Mouse (Mus musculus): Measurements from ENCODE around the gene Neurl4.

Neurl4 gene

DNA sequence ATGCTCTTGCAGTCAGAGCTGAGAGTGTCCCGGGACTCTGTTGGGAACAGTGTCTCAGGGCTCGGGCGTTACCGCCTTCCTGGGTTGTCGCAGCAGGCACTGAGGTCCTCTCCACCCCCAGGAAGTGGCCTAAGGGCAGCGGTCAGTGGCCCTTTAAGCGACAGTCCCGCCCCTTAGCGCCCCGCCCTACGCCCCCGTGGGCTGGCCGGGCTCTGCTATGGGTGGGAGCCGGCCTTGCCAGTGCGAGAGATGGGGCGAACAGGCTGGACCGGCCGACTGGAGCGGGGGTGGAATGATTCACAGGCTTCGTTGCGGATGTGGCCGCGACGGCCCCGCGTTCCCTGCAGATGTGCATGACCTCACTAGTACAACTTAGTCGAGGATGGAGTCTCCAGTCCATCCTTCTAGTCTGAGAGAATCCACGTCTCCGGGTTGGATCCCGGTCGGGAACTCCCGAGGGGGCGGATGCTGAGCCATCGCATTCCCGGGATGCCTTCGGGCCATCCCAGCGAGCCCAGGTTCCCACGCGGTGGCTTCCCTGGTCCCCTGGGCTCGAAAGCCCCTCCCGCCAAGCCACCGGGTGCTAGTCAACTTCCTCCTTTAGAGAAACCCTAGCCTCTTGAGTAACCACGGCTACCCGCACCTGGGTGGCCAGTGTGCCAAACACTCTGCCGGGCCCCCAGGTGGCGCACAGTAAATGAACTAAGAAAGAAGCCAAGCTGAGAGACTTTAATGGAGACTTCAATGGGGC is 19.8 kb upstream of the Neurl4 start, which contains the start of gene Kctd11:
Gene Kctd11 (minus strand): TSS at position 554 of the 751 bp plus-strand sequence.
- intact Hi-C loops (cut with DNase I) = no loop called here

DNA sequence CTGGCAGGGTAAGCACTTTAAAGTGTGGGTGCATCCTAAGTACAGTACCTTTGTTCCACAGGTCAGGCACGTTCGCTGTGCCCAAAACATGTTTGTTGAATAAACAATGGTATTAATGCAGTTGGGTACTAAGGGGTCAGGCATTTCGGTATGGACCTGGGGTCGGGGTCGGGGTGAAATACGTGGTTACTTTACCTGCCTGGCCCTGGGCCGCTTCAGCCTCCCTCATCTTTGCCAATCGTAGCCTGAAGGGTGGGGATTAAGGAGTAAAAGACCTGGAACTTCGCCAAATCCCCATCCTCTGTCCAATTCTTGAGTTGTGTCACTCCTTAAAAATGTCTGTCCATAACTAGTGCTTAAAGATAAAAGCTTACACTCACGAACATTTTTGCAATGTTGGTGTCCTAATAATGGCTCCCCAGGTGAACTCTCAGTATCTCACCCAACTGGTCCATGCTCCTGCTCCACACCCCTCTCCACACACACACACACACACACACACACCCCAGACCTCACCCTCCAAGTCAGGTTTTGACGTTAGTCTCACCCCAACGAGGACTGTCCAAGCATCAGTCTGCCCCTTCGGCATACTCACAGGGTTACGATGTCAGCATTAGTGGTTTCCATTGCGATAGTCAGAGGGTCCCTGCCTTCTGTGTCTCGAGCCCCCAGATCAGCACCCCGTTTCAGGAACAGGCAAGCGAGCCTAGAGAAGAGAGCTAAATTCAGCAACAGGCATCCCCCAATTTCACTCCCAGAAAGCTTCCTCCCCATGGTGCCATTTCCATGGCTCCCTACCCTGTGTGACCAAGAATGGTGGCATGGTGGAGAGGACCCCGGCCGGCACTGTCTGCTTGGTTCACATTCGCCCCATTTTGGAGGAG is 18.8 kb upstream of the Neurl4 start:
- intact Hi-C loops (cut with DNase I) = no loop called here

DNA sequence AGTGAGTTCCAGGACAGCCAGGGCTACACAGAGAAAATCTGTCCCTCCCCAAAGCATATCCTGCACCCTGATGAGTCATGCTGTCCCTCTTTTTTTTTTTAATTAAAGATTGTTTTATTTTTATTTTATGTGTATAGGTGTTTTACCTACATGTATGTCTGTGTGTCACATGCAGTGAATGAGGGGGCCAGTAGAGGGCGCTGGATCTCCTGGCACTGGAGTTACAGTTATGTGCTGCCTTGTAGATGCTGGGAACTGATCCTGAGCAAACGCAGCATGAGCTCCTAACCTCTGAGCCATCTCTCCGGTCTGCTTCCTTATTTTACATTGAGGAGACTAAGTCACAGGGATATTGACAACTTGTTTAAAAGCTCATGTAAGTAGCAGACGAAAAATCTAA is 17.8 kb upstream of the Neurl4 start:
- intact Hi-C loops (cut with DNase I) = no loop called here

DNA sequence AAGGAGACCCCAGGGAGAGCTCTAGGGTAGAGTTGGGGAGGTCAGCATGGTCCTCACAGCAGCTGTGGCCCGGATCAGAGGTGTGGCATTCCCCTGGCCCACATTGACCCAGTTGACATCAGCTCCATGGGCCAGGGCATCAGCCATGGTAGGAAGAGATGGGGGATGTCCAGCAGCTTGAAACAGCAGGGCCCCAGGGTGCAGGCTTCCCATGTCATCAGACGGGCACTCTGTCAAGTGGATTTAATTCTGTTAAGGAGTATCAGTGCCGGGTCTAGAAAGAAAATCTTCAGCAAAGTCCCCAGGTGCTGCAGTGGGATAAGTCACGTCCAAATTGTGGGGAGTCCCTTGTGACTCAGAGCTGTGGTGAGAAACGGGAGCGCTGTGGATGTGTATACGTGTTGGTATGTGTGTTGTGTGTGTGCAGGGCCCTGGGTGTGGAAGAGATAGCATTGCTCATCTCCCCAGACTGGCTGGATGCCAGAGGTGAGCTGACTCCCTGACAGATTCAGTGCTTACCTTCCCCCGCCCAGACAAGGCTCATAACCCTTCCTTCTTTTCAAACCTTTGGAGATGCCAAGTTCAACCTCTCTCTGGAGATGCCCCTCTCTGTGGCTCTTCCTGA is 17.2 kb upstream of the Neurl4 start:
- intact Hi-C loops (cut with DNase I) = no loop called here

DNA sequence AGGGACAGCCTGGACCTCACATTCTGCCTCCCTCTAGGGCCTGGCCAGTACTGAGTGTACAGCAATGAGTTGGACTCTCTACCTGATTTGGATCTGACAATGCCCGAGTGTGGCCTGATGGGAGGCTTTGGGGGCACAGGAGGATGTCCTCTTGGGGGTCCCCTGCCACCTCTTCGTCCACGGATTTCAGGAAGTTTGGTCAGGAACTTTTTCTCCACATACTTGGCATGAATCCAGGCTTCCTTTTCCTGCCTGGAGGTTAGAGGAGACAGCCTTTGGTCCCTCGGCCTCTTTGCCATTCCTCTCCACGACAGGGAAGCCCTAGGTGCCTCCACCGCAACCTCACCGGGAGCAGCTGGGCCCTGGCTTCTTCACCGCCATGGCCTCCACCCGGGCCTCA is 16.6 kb upstream of the Neurl4 start:
- intact Hi-C loops (cut with DNase I) = no loop called here

DNA sequence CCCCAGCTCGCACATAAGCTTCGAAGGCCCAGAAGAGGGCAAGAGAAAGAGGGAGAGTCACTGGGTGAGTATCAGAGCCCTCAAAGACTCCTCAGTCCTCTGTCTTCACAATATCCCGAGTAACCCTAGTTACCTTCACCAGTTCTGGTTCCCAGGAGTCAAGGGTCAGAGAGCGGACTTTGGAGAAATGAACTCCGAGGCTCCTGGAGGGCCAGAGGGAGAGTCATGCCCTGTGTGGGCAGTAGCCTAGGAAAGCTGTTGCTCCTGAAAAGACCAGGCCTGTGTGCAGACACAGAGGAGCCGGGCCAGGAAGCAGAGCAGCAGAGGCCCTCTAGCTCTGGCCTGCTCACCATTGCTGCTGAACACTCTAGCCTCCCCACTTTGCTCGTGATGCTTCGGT is 16.2 kb upstream of the Neurl4 start:
- intact Hi-C loops (cut with DNase I) = no loop called here

DNA sequence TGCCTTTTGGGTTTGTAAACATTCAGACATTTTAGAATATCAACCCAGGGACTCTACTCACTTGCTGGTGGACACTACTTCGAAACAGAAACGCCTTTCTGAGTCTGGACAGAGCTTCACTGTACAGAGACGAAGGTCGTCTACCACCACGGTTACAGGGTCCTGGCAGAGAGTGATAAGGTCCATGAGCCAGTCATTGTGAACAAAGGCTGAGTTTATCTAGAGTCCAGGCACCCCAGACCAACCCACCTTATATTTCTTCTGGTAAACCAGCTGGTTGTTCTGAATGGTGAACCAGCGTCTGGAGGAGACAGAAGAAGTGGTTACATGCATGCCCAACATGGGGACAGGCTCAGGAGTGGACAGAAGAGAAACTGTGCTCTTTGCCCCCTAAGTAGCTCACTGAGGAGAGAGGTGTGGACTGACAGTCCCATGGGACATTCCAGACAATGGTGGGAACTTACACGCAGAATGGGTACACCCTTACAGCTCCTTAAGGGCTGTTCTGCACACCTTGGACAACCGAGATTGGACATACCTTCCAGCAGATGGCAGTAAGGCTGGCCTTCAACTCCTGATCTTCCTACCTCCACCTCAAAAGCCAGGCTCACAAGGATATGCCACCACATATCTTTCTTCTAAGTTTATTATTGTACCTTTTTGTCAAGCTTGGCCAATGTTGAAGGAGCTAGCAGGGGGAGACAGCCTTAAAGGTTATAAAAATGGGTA is 13.8 kb upstream of the Neurl4 start:
- intact Hi-C loops (cut with DNase I) = no loop called here

DNA sequence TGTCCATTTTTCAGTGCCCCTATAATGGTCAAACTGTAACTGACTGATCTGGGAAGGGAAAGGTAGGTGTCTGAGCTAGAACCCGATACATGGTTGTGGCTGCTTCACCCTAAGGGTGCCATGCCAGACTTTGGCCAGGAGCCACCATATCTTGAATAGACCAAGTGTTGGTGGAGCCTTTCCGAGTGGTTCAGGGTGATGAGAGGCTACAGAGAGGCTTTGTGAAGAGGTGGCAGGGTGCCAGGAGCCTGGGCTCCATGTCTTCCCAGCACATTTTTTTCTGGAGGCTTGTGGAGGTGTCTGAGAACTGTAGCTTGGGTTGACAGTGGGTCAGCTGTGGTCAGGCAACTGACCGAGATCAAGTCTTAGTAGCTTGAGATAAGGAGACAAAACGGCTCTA is 9.4 kb upstream of the Neurl4 start:
- intact Hi-C loops (cut with DNase I) = no loop called here

DNA sequence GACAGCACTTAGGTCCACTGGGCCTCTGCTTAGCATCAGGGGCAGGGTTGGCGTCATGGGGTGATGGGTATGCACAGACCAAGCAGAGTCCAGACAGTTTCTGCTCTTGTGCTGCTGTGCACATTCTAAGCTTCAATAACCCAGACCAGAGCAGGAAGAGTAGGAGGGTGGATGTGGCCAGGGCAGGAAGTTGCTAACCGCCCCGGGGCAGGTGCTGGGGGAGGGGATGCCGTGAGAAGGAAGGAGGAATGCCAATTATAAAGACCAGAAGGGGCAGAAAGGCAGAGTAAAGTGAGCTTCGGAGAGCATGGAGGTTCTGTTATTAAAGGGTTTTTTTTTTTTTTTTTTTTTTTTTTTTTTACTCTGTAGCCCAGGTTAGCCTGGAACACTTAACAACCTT is 6.2 kb upstream of the Neurl4 start:
- intact Hi-C loops (cut with DNase I) = no loop called here

DNA sequence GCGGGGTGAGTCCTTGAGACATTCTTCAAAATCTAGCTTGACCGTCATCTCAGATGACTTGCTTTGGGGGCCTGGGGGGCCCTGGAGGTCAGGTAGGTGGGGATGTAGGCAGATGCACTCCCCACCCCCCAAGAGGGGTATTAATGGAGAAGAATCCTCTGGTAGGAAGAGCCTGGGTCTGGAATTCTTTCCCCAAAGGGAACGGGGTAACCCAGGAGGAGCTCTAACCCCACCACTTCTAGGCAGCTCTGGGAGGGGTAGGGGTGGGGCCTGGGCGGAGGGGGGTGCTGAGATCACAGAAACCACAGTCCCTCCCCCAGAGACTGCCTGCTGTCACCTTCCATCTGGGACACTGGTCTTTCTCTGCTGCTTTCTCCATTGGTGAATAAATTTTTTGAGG is 5.6 kb upstream of the Neurl4 start, which contains the start of gene Acap1:
Gene Acap1 (minus strand): TSS at position 249 of the 400 bp plus-strand sequence.
- intact Hi-C loops (cut with DNase I) = no loop called here

DNA sequence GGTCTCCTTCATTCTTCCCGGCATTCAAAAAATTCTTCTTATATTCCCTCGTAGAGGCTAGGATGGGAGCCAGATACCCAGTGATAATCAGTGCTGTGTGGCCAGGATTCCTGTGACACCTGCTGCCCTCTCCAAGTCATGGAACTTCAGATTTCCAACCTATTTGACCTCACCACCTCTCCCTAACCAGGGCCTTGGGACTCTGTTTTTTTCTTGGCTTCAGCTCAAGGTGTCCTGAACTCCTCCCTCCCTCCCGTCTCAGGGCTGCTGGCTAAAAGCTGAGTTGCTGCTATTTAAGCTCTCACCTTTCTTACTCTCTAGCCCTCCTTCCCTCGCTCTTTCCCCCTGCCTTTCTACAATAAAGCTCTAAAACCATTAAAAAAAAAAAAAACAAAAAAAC is 1.0 kb upstream of the Neurl4 start:
- intact Hi-C loops (cut with DNase I) = no loop called here

DNA sequence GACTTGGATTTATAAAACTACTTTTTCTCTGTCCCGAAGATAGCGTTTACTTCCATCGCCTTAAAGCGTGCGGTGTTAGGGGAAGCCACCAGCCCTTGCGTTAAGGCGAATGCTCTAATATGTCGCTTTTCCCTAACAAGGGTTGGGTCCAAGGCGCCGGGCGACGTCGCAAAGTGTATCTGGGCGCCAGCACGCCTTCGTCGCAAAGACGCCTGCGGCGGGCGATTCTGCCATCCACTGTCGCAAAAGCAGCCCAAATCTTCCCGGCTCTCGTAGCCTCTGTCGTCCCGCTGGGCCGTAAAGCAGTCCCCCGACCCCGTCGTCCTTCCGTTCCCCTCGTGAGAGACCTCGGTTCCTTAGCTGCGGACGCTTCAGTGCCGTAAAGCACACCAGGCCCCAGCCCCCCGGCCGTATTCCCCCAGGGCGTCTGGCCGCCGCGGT is 554 bp downstream of the Neurl4 start:
- intact Hi-C loops (cut with DNase I) = no loop called here

DNA sequence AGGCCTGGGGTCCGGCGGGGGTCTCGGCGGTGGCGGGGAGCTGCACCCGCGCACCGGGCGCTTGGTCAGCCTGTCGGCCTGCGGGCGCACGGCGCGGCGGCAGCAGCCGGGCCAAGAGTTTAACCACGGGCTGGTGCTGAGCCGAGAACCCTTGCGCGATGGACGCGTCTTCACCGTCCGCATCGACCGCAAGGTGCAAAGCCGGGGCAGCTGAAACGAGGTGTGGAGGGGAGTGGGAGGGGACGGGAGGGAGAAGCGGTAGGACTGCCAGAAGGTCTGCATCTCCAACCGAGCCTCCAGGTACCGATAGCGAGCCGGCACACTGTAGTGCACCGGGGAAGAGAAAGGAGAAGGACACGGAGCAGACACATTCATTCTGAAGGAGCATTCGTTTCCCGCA is 1.1 kb downstream of the Neurl4 start:
- intact Hi-C loops (cut with DNase I) = no loop called here

DNA sequence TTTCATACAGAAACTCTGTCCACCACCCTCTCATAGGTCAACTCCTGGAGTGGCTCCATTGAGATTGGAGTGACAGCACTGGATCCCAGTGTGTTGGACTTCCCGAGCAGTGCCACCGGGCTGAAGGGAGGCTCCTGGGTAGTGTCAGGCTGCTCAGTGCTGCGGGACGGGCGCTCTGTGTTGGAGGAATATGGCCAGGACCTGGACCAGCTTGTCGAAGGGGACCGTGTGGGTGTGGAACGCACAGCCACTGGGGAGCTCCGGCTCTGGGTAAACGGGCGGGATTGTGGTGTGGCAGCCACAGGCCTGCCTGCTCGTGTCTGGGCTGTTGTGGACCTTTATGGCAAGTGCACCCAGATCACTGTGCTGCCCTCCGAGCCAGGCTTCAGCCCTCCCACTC is 2.1 kb downstream of the Neurl4 start:
- intact Hi-C loops (cut with DNase I) = no loop called here

DNA sequence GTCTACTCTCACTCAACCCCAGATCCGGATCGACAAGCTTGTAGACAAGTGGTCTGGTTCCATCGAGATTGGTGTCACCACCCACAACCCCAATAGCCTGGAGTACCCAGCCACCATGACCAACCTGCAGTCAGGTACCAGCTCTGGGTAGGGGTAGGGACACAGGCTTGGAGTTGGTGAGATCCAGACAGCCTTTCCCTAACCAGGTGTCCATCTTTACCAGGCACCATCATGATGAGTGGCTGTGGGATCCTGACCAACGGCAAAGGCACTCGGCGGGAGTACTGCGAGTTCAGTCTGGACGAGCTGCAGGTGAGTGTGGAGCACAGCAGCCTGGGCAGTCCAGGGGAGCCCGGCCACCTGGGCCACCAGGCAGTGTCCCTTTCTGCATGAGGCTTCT is 3.4 kb downstream of the Neurl4 start:
- intact Hi-C loops (cut with DNase I) = no loop called here

DNA sequence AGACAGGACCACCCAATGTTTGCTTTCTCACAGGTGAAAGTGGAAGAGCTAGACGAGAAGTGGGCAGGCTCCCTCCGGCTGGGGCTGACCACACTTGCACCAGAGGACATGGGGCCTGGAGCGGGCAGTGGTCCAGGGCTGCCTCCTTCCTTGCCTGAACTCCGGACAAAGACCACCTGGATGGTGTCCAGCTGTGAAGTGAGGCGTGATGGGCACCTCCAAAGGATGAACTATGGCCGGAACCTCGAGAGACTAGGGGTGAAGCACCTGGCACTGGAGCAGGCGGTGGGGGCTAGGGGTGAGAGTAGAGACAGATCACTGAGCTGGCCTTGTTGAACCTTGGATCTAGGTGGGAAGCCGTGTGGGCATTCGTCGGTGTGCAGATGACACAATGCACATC is 7.8 kb downstream of the Neurl4 start:
- intact Hi-C loops (cut with DNase I) = no loop called here

DNA sequence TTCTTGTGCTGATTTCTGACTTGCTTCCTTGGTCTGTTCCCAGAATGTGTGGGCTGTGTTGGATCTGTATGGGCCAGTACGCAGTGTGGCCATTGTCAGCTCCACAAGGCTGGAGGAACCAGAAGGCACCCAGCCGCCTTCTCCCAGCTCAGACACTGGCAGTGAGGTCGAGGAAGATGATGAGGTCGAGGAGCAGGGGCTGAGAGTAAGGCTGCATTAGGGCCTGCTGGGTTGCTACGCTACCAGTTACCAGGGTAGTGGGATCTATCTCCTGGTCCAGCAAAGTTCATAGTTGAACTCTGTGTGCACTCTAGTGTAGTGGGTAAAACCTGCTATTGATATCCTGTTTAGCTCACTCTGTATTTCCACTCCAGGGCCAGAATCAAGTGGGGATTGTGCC is 8.3 kb downstream of the Neurl4 start:
- intact Hi-C loops (cut with DNase I) = no loop called here

DNA sequence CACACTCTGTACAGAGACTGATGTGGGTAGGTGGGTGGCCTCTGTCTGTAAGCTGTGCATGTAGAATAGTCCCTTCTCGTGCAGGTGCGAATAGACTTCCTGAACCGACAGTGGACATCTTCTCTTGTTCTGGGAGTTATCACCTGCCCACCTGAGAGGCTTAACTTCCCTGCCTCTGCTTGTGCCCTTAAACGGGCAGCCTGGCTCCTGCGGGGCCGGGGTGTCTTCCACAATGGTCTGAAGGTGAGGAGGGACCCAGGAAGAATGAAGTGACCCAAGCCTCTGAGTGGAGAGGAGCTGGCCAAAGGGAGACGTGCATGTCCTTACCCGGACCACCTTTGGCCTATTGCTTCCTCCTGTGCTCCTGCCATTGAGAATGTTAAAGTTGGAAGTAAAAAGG is 9.3 kb downstream of the Neurl4 start:
- intact Hi-C loops (cut with DNase I) = no loop called here

DNA sequence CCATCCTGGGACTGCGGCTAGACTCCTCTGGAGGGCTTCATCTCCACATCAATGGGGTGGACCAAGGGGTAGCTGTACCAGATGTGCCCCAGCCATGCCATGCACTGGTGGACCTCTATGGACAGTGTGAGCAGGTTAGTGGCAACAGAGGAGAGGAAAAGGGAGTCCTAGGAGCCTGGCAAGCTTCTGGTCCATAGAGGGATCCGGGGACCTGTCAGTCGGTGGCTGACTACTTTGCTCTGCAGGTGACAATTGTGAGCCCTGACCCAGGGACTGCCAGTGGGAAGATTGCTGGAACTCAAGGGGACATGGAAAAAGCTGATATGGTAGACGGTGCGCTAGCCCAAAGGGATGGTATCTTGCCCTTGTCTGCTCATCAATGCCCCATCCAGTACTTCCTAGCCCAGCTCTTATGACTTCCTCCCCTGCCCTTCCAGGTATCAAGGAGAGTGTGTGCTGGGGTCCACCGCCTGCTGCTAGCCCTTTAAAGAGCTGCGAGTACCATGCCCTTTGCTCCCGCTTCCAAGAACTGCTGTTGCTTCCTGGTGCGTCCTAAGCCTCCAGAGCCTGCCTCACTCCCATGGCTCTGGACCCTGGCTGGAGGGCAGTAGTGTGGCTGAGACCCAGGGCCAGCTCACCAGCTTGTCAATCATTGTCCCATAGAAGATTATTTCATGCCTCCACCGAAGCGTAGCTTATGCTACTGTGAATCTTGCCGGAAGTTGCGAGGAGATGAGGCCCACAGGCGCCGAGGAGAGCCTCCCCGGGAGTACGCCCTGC is 10.1 kb downstream of the Neurl4 start:
- intact Hi-C loops (cut with DNase I) = no loop called here

DNA sequence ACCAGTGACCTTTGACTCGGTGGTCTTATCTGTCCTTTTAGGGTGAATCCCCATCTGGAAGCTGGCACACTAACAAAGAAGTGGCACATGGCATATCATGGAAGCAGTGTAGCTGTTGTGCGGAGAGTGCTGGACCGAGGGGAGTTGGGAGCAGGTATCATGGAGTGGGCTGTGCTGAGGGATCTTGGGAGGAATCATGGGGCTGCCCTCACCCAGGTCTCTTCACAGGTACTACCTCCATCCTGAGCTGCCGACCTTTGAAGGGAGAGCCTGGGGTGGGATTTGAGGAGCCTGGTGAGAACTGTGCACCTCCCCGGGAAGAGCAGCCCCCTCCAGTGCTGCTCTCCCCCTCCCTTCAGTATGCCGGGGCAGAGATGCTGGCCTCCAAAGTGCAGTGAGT is 10.8 kb downstream of the Neurl4 start:
- intact Hi-C loops (cut with DNase I) = no loop called here
